Mouse (Mus musculus) MEL (cell line): Measurements from ENCODE around the gene Zfp131.

Experiments used
- CHD2 ChIP-seq: IDR thresholded peaks from 2 replicates; pipeline ENCODE4 v1.6.1; 2011; ENCODE audit warnings: low read length, improper control_type of control experiment
- CTCF ChIP-seq, 3 experiments: IDR thresholded peaks in 2 of 3; conservative IDR thresholded peaks in 1 of 3; 2 replicates each; pipeline ENCODE4 v1.5.1; 2011 to 2012; ENCODE audit warnings: low read length in 3 of 3, low read depth in 2 of 3, mild to moderate bottlenecking in 2 of 3, improper control_type of control experiment in 1 of 3, inconsistent platforms in 1 of 3, mixed read lengths in 1 of 3, moderate library complexity in 1 of 3; ENCODE audit not compliant: control insufficient read depth in 1 of 3, insufficient read depth in 1 of 3, poor library complexity in 1 of 3, severe bottlenecking in 1 of 3
- EP300 ChIP-seq, 2 experiments: IDR thresholded peaks; 2 replicates each; pipeline ENCODE4 v1.6.1; 2011; ENCODE audit warnings: improper control_type of control experiment in 2 of 2, low read length in 2 of 2, low read depth in 1 of 2, mild to moderate bottlenecking in 1 of 2
- GABPA ChIP-seq: IDR thresholded peaks from 2 replicates; pipeline ENCODE4 v1.6.1; 2012; ENCODE audit warnings: low read depth, mild to moderate bottlenecking, inconsistent platforms, low read length, improper control_type of control experiment, moderate library complexity
- RCOR1 ChIP-seq: IDR thresholded peaks from 2 replicates; pipeline ENCODE4 v1.6.1; 2012; ENCODE audit warnings: low read depth, mild to moderate bottlenecking, inconsistent platforms, low read length, improper control_type of control experiment

GRCm38 (mm10) chr13:119731448-119731847 lies 59.2 kb downstream of the Zfp131 start:
- TF ChIP-seq EP300 (IDR thresholded peaks at IDR 0.05; ENCODE audit: low read depth in 1 of 2, low read length in 2 of 2), result no peak
- no peak for TF ChIP-seq RCOR1
- TF ChIP-seq CTCF (IDR thresholded peaks at IDR 0.05 in 2 of 3, conservative IDR thresholded peaks at IDR 0.05 in 1 of 3; ENCODE audit: control insufficient read depth in 1 of 3, insufficient read depth in 1 of 3, low read depth in 2 of 3, low read length in 3 of 3, poor library complexity in 1 of 3, severe bottlenecking in 1 of 3), result no peak
- TF ChIP-seq CHD2, result no peak
- TF ChIP-seq GABPA, result no peak
